Mouse (Mus musculus): Measurements from ENCODE around the gene Galnt15. TPM values are rescaled to one million over a fixed set of nuclear protein-coding genes. Genes with fewer than 3 reads are reported as not detected.

Galnt15 gene
- total and polyA plus RNA-seq, 2 experiments from 2014 or later = 2.4 to 5.1 TPM

- no peaks in the 10 kb centered on the region for H3K27me3 ChIP-seq (ENCODE audit: insufficient read depth, low read length)
- ATAC-seq (no peak), DNase-seq (ENCODE audit: low spot score) (no peak)
- no peak overlapping the region for H3K9ac ChIP-seq (replicated peaks; ENCODE audit: low read length)
- whole genome bisulfite sequencing = 77% methylated on average over 5 of the region's 5 CpGs
- H3K27ac ChIP-seq = no peak overlapping the region
- no peaks in the 10 kb centered on the region for H3K9me3 ChIP-seq (ENCODE audit: low read length)
- no peak overlapping the region for H3K4me3 ChIP-seq (ENCODE audit: low read length)
- no peak for TF ChIP-seq CTCF (IDR thresholded peaks at IDR 0.05; ENCODE audit: low read depth)
- H3K36me3 ChIP-seq (ENCODE audit: insufficient read depth, low read length) = no peaks in the 10 kb centered on the region
- H3K4me1 ChIP-seq (ENCODE audit: insufficient read depth, low read length) = no peaks in the 10 kb centered on the region
- H3K4me2 ChIP-seq (ENCODE audit: low read depth, low read length) = no peak overlapping the region
Observed at GRCm38 (mm10) chr14:32053895-32054294, 25.1 kb downstream of the Galnt15 start.

- Histone ChIP-seq H3K9me3 (ENCODE audit: low read length) (no peaks in the 10 kb centered on the region), H3K36me3 (ENCODE audit: insufficient read depth, low read length) (no peaks in the 10 kb centered on the region), H3K9ac (replicated peaks; ENCODE audit: low read length) (no peak overlapping the region), H3K27ac (no peak overlapping the region), H3K4me3 (ENCODE audit: low read length) (no peak overlapping the region), H3K27me3 (ENCODE audit: insufficient read depth, low read length) (no peaks in the 10 kb centered on the region), H3K4me2 (ENCODE audit: low read depth, low read length) (no peak overlapping the region), H3K4me1 (ENCODE audit: insufficient read depth, low read length) (no peaks in the 10 kb centered on the region)
- TF ChIP-seq CTCF (IDR thresholded peaks at IDR 0.05; ENCODE audit: low read depth) = no peak
- DNase-seq (ENCODE audit: low spot score) (no peak), ATAC-seq (no peak)
- WGBS = 62% methylated on average over 10 of the region's 10 CpGs
Observed at GRCm38 (mm10) chr14:32054788-32055187, 26.0 kb downstream of the Galnt15 start.

- H3K4me1 ChIP-seq (ENCODE audit: insufficient read depth, low read length) = no peaks in the 10 kb centered on the region
- 84% methylated on average over 8 of the region's 8 CpGs for WGBS
- no peak for DNase-seq (ENCODE audit: low spot score)
- no peaks in the 10 kb centered on the region for H3K9me3 ChIP-seq (ENCODE audit: low read length)
- H3K27me3 ChIP-seq (ENCODE audit: insufficient read depth, low read length) = no peaks in the 10 kb centered on the region
- ATAC-seq = no peak
- H3K27ac ChIP-seq = no peak overlapping the region
- TF ChIP-seq CTCF (IDR thresholded peaks at IDR 0.05; ENCODE audit: low read depth) = no peak
- no peak overlapping the region for H3K4me2 ChIP-seq (ENCODE audit: low read depth, low read length)
- no peaks in the 10 kb centered on the region for H3K36me3 ChIP-seq (ENCODE audit: insufficient read depth, low read length)
- no peak overlapping the region for H3K4me3 ChIP-seq (ENCODE audit: low read length)
- H3K9ac ChIP-seq (replicated peaks; ENCODE audit: low read length) = no peak overlapping the region
Observed at GRCm38 (mm10) chr14:32055781-32056180, 27.0 kb downstream of the Galnt15 start.

DNA sequence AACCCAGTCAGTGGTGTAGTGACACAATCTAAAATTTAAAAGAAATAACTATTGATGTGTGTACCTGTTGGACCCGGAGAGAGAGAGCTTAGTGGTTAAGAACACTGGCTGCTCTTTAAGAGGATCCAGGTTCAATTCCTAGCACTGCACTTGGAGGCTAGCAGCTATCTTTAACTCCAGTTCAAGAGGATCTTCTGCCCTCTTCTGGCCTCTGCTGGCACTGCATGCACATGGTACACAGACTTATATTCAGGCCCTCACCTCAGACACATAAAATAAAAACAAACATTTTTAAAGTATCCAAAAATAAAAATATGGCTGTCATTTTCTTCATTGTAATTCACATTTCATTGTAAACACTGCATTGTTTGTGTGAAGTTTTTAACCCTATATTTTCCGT is 27.9 kb downstream of the Galnt15 start:
- ATAC-seq (no peak), DNase-seq (ENCODE audit: low spot score) (no peak)
- H3K9me3 ChIP-seq (ENCODE audit: low read length) = no peaks in the 10 kb centered on the region
- 97% methylated on average over 2 of the region's 2 CpGs for WGBS
- no peak overlapping the region for H3K4me3 ChIP-seq (ENCODE audit: low read length)
- H3K9ac ChIP-seq (replicated peaks; ENCODE audit: low read length) = no peak overlapping the region
- no peak overlapping the region for H3K4me2 ChIP-seq (ENCODE audit: low read depth, low read length)
- no peaks in the 10 kb centered on the region for H3K27me3 ChIP-seq (ENCODE audit: insufficient read depth, low read length)
- no peaks in the 10 kb centered on the region for H3K4me1 ChIP-seq (ENCODE audit: insufficient read depth, low read length)
- peak; percentile 35; the same call in 1 of the 2 replicates for TF ChIP-seq CTCF (IDR thresholded peaks at IDR 0.05; ENCODE audit: low read depth)
- H3K36me3 ChIP-seq (ENCODE audit: insufficient read depth, low read length) = no peaks in the 10 kb centered on the region
- H3K27ac ChIP-seq = no peak overlapping the region

GRCm38 (mm10) chr14:32057664-32058063 is 28.9 kb downstream of the Galnt15 start:
- H3K9me3 ChIP-seq (ENCODE audit: low read length) = no peaks in the 10 kb centered on the region
- no peak for ATAC-seq
- no peak overlapping the region for H3K9ac ChIP-seq (replicated peaks; ENCODE audit: low read length)
- no peak overlapping the region for H3K4me2 ChIP-seq (ENCODE audit: low read depth, low read length)
- H3K36me3 ChIP-seq (ENCODE audit: insufficient read depth, low read length) = no peaks in the 10 kb centered on the region
- no peak for TF ChIP-seq CTCF (IDR thresholded peaks at IDR 0.05; ENCODE audit: low read depth)
- H3K4me1 ChIP-seq (ENCODE audit: insufficient read depth, low read length) = no peaks in the 10 kb centered on the region
- 91% methylated on average over 4 of the region's 4 CpGs for WGBS
- H3K27ac ChIP-seq = no peak overlapping the region
- no peak for DNase-seq (ENCODE audit: low spot score)
- H3K4me3 ChIP-seq (ENCODE audit: low read length) = no peak overlapping the region
- no peaks in the 10 kb centered on the region for H3K27me3 ChIP-seq (ENCODE audit: insufficient read depth, low read length)

DNA sequence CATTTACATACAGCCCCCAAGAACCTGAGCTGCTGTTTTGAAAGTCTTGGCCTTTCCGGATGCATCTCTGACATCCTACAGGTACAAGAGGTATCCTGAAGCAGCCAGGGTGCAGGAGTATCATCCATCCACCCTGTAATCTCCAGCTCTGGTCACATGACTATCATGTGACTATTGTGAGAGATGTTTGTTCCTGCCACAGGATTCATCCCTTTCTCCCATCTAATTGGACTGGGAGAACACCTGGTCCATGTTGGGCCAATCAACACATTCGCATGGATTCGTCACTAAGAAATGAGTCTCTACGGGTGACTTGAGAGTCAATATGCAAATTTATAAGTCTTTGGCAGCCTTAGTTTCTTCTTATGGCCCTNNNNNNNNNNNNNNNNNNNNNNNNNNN is 32.6 kb downstream of the Galnt15 start:
- DNase-seq (ENCODE audit: low spot score) = no peak

GRCm38 (mm10) chr14:32072807-32073206 is 44.0 kb downstream of the Galnt15 start:
- ATAC-seq (no peak; the same call in 1 of the 2 replicates), DNase-seq (ENCODE audit: low spot score) (no peak)
- H3K36me3 ChIP-seq (ENCODE audit: insufficient read depth, low read length) = no peaks in the 10 kb centered on the region
- TF ChIP-seq CTCF (IDR thresholded peaks at IDR 0.05; ENCODE audit: low read depth) = no peak
- H3K27ac ChIP-seq = no peak overlapping the region
- H3K4me1 ChIP-seq (ENCODE audit: insufficient read depth, low read length) = 0 out of 2 replicates have a peak, but pooled peaks cover 3% of the 10 kb centered on the region
- no peak overlapping the region for H3K9ac ChIP-seq (replicated peaks; ENCODE audit: low read length)
- no peaks in the 10 kb centered on the region for H3K27me3 ChIP-seq (ENCODE audit: insufficient read depth, low read length)
- no peak overlapping the region for H3K4me2 ChIP-seq (ENCODE audit: low read depth, low read length)
- no peaks in the 10 kb centered on the region for H3K9me3 ChIP-seq (ENCODE audit: low read length)
- no peak overlapping the region for H3K4me3 ChIP-seq (ENCODE audit: low read length)

More for the DNA sequence above, 32.6 kb downstream of the Galnt15 start:
- no peak for TF ChIP-seq CTCF (IDR thresholded peaks at IDR 0.05; ENCODE audit: low read depth)
- Histone ChIP-seq H3K4me1 (ENCODE audit: insufficient read depth, low read length) (no peaks in the 10 kb centered on the region), H3K9me3 (ENCODE audit: low read length) (no peaks in the 10 kb centered on the region), H3K9ac (replicated peaks; ENCODE audit: low read length) (no peak overlapping the region), H3K4me3 (ENCODE audit: low read length) (no peak overlapping the region), H3K36me3 (ENCODE audit: insufficient read depth, low read length) (no peaks in the 10 kb centered on the region), H3K27me3 (ENCODE audit: insufficient read depth, low read length) (no peaks in the 10 kb centered on the region), H3K4me2 (ENCODE audit: low read depth, low read length) (no peak overlapping the region), H3K27ac (no peak overlapping the region)
- no peak for ATAC-seq
- WGBS = 91% methylated on average over 4 of the region's 4 CpGs
